Mouse (Mus musculus) naive thymus-derived CD4-positive, alpha-beta T cell, adult 2 months (primary cell): ENCODE measurements around the gene Dgkz.
A peak's percentile ranks its signal among the peaks of the same experiment; 100 is the strongest.

Source experiments
- DNase-seq: peaks from one replicate; pipeline ENCODE4 v3.0.0-alpha.2; 2011; ENCODE audit warnings: low read depth

The Dgkz gene

GRCm38 (mm10) chr2:91921181-91921789, 54.4 kb downstream of the Dgkz start:
- peak; percentile 63 for DNase-seq

GRCm38 (mm10) chr2:91920130-91920529, 55.5 kb downstream of the Dgkz start:
- no peak for DNase-seq

- DNase-seq: no peak
Measured at GRCm38 (mm10) chr2:91917096-91917495, 58.6 kb downstream of the Dgkz start.

GRCm38 (mm10) chr2:91916346-91916977, 59.2 kb downstream of the Dgkz start:
- DNase-seq: no peak

- no peak for DNase-seq
Measured at GRCm38 (mm10) chr2:91913328-91914110, 62.1 kb downstream of the Dgkz start.

GRCm38 (mm10) chr2:91912616-91913015, 63.0 kb downstream of the Dgkz start:
- DNase-seq: no peak

- no peak for DNase-seq
Measured at GRCm38 (mm10) chr2:91906141-91906540, 69.5 kb downstream of the Dgkz start.

- no peak for DNase-seq
Measured at GRCm38 (mm10) chr2:91904618-91905307, 70.9 kb downstream of the Dgkz start.

GRCm38 (mm10) chr2:91903171-91903925, 72.3 kb downstream of the Dgkz start:
- DNase-seq: no peak

GRCm38 (mm10) chr2:91902336-91902735, 73.3 kb downstream of the Dgkz start:
- DNase-seq: no peak

- no peak for DNase-seq
Measured at GRCm38 (mm10) chr2:91900431-91900830, 75.2 kb downstream of the Dgkz start.

- no peak for DNase-seq
Measured at GRCm38 (mm10) chr2:91899141-91899540, 76.5 kb downstream of the Dgkz start.

- DNase-seq: no peak
Measured at GRCm38 (mm10) chr2:91897968-91898367, 77.7 kb downstream of the Dgkz start.

GRCm38 (mm10) chr2:91895401-91895800, 80.3 kb downstream of the Dgkz start:
- no peak for DNase-seq

GRCm38 (mm10) chr2:91894716-91895115, 80.9 kb downstream of the Dgkz start:
- no peak for DNase-seq

- no peak for DNase-seq
Measured at GRCm38 (mm10) chr2:91884616-91885015, 91.0 kb downstream of the Dgkz start.

- DNase-seq: no peak
Measured at GRCm38 (mm10) chr2:91883961-91884360, 91.7 kb downstream of the Dgkz start.
